Mouse (Mus musculus) testis, adult 2 months (tissue): ENCODE data around the gene Bcl2a1c.
"Not testable (repeated sequence)": the region's sequence is repeated elsewhere in the genome, so short reads cannot be mapped to it uniquely, and the experiment has no call there.

ENCODE experiments used
- CTCF ChIP-seq: fragments of 200-500 bp; IDR thresholded peaks from 2 replicates; pipeline ENCODE4 v1.5.1; 2012; ENCODE audit warnings: low read depth, mild to moderate bottlenecking, inconsistent platforms, low read length, moderate library complexity; ENCODE audit not compliant: control insufficient read depth, insufficient read depth, insufficient replicate concordance
- POLR2A ChIP-seq: fragments of 200-500 bp; IDR thresholded peaks from 2 replicates; pipeline ENCODE4 v1.6.1; 2012; ENCODE audit warnings: low read depth, mild to moderate bottlenecking, inconsistent platforms, low read length, moderate library complexity; ENCODE audit not compliant: control insufficient read depth

DNA sequence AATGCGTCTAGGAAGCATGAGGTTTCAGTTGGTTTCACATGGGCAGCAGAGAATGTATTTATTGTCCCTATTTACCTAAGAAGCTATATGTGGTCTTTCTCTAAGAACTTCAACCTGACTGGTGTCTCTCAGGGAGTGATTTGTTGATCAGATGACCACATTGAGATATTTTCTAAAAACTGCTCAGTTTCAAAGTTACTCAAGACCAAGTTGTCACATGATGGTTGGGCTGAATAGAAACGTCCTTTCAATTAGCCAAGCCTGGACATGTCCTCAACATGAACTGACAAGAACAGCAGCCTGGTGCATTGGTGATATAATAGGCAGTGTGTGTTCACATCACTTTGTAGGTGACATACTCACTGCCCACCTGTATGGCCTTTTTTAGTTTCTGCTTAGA, 18.2 kb upstream of the Bcl2a1c start:
- not testable (repeated sequence) for TF ChIP-seq CTCF, POLR2A
